Mouse (Mus musculus): ENCODE results near the gene Rpl27. TPM values are rescaled to one million over a fixed set of nuclear protein-coding genes. Genes with fewer than 3 reads are reported as not detected.

Rpl27 gene
- total and polyA plus RNA-seq, 3 experiments = 595 to 2,621 TPM; not detected in 1

GRCm38 (mm10) chr11:101484814-101485213 is 42.7 kb downstream of the Rpl27 start (continued):
- no peak for TF ChIP-seq JUND (IDR thresholded peaks at IDR 0.05; ENCODE audit: low read depth, low read length)

DNA sequence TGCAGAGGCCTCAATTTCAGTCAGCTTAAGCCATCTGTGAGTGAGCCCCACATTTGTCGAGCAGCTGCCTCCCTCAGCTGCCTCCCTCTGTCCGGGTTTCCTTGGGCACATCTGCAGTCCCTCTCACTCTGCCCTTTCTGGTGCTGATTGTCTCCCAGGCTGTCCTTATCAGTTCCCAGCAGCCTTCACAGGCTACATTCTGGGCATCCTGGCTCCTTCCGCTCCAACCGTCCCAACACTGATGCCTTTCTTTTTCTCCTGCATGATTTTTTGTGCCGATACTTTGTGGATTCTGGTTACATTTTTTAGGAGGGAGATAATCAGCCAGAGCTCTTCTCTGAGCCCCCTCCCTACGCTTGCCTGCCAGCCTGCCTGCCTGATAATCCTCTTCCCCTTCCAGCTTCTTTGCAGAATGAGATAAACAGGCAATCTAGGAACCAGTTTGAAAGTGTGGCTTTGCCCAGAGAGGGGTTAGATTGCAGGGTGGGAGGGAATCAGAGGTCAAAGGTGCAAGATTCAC is 43.5 kb downstream of the Rpl27 start:
- Histone ChIP-seq H3K36me3 (ENCODE audit: control insufficient read depth in 1 of 2, insufficient read depth in 2 of 2, low read length in 2 of 2) (peaks cover 1 to 35% of the 10 kb centered on the region in 2 experiments; a peak in 3 of 4 replicates), H3K27ac (ENCODE audit: control insufficient read depth, low read depth, low read length) (peak overlapping the region; percentile 86), H3K27me3 (ENCODE audit: control insufficient read depth in 1 of 2, insufficient read depth in 2 of 2, low read length in 2 of 2) (no peaks in the 10 kb centered on the region), H3K4me1 (ENCODE audit: control insufficient read depth in 1 of 2, insufficient read depth in 2 of 2, low read length in 2 of 2) (peaks cover 10 to 29% of the 10 kb centered on the region in 2 experiments), H3K9ac (ENCODE audit: control insufficient read depth, low read depth, low read length, poor library complexity, severe bottlenecking) (no peak overlapping the region), H3K79me2 (ENCODE audit: control insufficient read depth, insufficient read depth, low read length, poor library complexity) (no peaks in the 10 kb centered on the region), H3K4me3 (ENCODE audit: control insufficient read depth in 1 of 2, insufficient read depth in 1 of 2, low read depth in 2 of 2, low read length in 2 of 2) (no peak overlapping the region), H3K9me3 (replicated peaks; ENCODE audit: insufficient read depth, low read length) (no peaks in the 10 kb centered on the region)
- peak; percentile 94 for DNase-seq (ENCODE audit: low read depth, low spot score)
- no peak; the same call in none of the 2 replicates for TF ChIP-seq POLR2AphosphoS2 (IDR thresholded peaks at IDR 0.05; ENCODE audit: low read length)
- TF ChIP-seq USF2 (IDR thresholded peaks at IDR 0.05; ENCODE audit: borderline replicate concordance in 1 of 2, insufficient read depth in 1 of 2, low read depth in 1 of 2, low read length in 2 of 2) = no peak
- TF ChIP-seq UBTF (IDR thresholded peaks at IDR 0.05; ENCODE audit: borderline replicate concordance, insufficient read depth, low read depth, low read length) = 0 out of 2 replicates have a peak, but pooled peaks have one; percentile 74
- no peak for TF ChIP-seq MYC (IDR thresholded peaks at IDR 0.05; ENCODE audit: low read depth, low read length)
- no peak for TF ChIP-seq NELFE (IDR thresholded peaks at IDR 0.05; ENCODE audit: low read depth, low read length)
- TF ChIP-seq SMC3 (IDR thresholded peaks at IDR 0.05; ENCODE audit: low read depth, low read length) = 0 out of 2 replicates have a peak, but pooled peaks have one; percentile 17
- no peak for TF ChIP-seq E2F4 (IDR thresholded peaks at IDR 0.05; ENCODE audit: borderline replicate concordance, low read depth, low read length)
- TF ChIP-seq ZKSCAN1 (IDR thresholded peaks at IDR 0.05; ENCODE audit: low read depth, low read length) = no peak
- TF ChIP-seq SIN3A (IDR thresholded peaks at IDR 0.05; ENCODE audit: low read length) = peak; percentile 81
- TF ChIP-seq CHD2 (IDR thresholded peaks at IDR 0.05; ENCODE audit: low read length) = no peak
- TF ChIP-seq CHD1 (IDR thresholded peaks at IDR 0.05; ENCODE audit: low read depth, low read length) = no peak
- peak; percentile 98 for TF ChIP-seq TAL1 (IDR thresholded peaks at IDR 0.05; ENCODE audit: low read length)
- peak; percentile 93 for TF ChIP-seq MYB (IDR thresholded peaks at IDR 0.05; ENCODE audit: low read depth, low read length)
- TF ChIP-seq RAD21 (IDR thresholded peaks at IDR 0.05; ENCODE audit: low read depth, low read length) = no peak
- TF ChIP-seq MAX (IDR thresholded peaks at IDR 0.05; ENCODE audit: low read length) = no peak
- TF ChIP-seq GABPA (IDR thresholded peaks at IDR 0.05; ENCODE audit: low read depth, low read length) = no peak
- TF ChIP-seq JUND (IDR thresholded peaks at IDR 0.05; ENCODE audit: low read depth, low read length) = no peak
- peak; percentile 39; the same call in 1 of the 2 replicates for TF ChIP-seq MXI1 (IDR thresholded peaks at IDR 0.05; ENCODE audit: low read depth, low read length)
- TF ChIP-seq TCF12 (IDR thresholded peaks at IDR 0.05; ENCODE audit: low read depth, low read length) = peak; percentile 97
- TF ChIP-seq POLR2AphosphoS5 (IDR thresholded peaks at IDR 0.05; ENCODE audit: borderline replicate concordance, low read depth, low read length) = no peak
- TF ChIP-seq BHLHE40 (IDR thresholded peaks at IDR 0.05; ENCODE audit: borderline replicate concordance, low read depth, low read length) = peak; percentile 75; the same call in 1 of the 2 replicates
- peak; percentile 95; the same call in 1 of the 2 replicates for TF ChIP-seq GATA1 (IDR thresholded peaks at IDR 0.05; ENCODE audit: low read depth, low read length)
- peak; percentile 99 for TF ChIP-seq RCOR1 (IDR thresholded peaks at IDR 0.05; ENCODE audit: low read depth, low read length)
- TF ChIP-seq USF1 (IDR thresholded peaks at IDR 0.05; ENCODE audit: low read depth, low read length) = no peak
- TF ChIP-seq ZMIZ1 (IDR thresholded peaks at IDR 0.05; ENCODE audit: low read depth, low read length) = no peak
- TF ChIP-seq ELF1 (IDR thresholded peaks at IDR 0.05; ENCODE audit: low read depth, low read length) = no peak; the same call in 1 of the 2 replicates
- no peak for TF ChIP-seq MEF2A (IDR thresholded peaks at IDR 0.05; ENCODE audit: extremely low read depth, insufficient replicate concordance, low read depth, low read length, poor library complexity, severe bottlenecking)
- TF ChIP-seq MAFK (IDR thresholded peaks at IDR 0.05; ENCODE audit: borderline replicate concordance, low read depth, low read length) = peak; percentile 51; the same call in 1 of the 2 replicates
- TF ChIP-seq POLR2A (IDR thresholded peaks at IDR 0.05; ENCODE audit: control insufficient read depth in 1 of 2, insufficient read depth in 1 of 2, low read depth in 1 of 2, low read length in 2 of 2, poor library complexity in 1 of 2) = peak in 1 of 2 experiments; percentile 33; a peak in 1 of 4 replicates
- peak; percentile 91 for TF ChIP-seq ETS1 (IDR thresholded peaks at IDR 0.05; ENCODE audit: low read depth, low read length)
- TF ChIP-seq MAZ (IDR thresholded peaks at IDR 0.05; ENCODE audit: low read depth, low read length) = peak; percentile 99
- TF ChIP-seq ZC3H11A (IDR thresholded peaks at IDR 0.05; ENCODE audit: low read depth, low read length) = no peak
- peak; percentile 85 for TF ChIP-seq ZNF384 (IDR thresholded peaks at IDR 0.05; ENCODE audit: low read depth, low read length)
- no peak for TF ChIP-seq KAT2A (conservative IDR thresholded peaks at IDR 0.05; ENCODE audit: low read depth, low read length)
- peak; percentile 90 to 95 for TF ChIP-seq EP300 (IDR thresholded peaks at IDR 0.05; ENCODE audit: low read depth in 1 of 2, low read length in 2 of 2)

Data from MEL (cell line).